14 mouse cellular contexts compared by ENCODE assay signal in genomic region chr9:97638683-97639354, GRCm38 (mm10).
A peak's percentile ranks its signal among the peaks of the same experiment; 100 is the strongest.
DNase-seq lines count a peak whose midpoint lies in the region; ATAC-seq lines count a peak whose summit lies in the region.
"Had no signal": no experiment of that assay in that cellular context is flagged by ENCODE, and none has a peak within 500 bp of the region (broad histone marks: within the 10 kb centered on the region; RNA-seq: fewer than 3 reads in every experiment).

No protein-coding gene starts in this region.

- no peak overlapping the region for H3K4me3 ChIP-seq in forebrain, embryonic 11.5 days (ENCODE audit: low read depth, low read length)
- H3K4me3 ChIP-seq in forebrain, embryonic 10.5 days, result no peak overlapping the region
- H3K4me3 ChIP-seq: gastrocnemius, adult 2 months; heart, embryonic 13.5 days; limb, embryonic 13.5 days had no signal

- no peak overlapping the region for H3K9ac ChIP-seq in forebrain, embryonic 11.5 days (ENCODE audit: low read length)
- H3K9ac ChIP-seq: heart, embryonic 13.5 days; limb, embryonic 13.5 days had no signal

- H3K27me3 ChIP-seq in forebrain, embryonic 11.5 days (ENCODE audit: control insufficient read depth, insufficient read depth, low read length), result no peaks in the 10 kb centered on the region
- no peaks in the 10 kb centered on the region for H3K27me3 ChIP-seq in forebrain, embryonic 10.5 days (ENCODE audit: poor library complexity, severe bottlenecking)
- H3K27me3 ChIP-seq: limb, embryonic 13.5 days had no signal

- no peak for ATAC-seq in forebrain, embryonic 11.5 days (replicated peaks; ENCODE audit: low FRiP score)

- H3K4me2 ChIP-seq in forebrain, embryonic 11.5 days (ENCODE audit: low read depth, low read length, severe bottlenecking), result no peak overlapping the region
- H3K4me2 ChIP-seq: heart, embryonic 13.5 days; limb, embryonic 13.5 days had no signal

- no peaks in the 10 kb centered on the region for H3K36me3 ChIP-seq in forebrain, embryonic 11.5 days (ENCODE audit: control insufficient read depth, insufficient read depth, low read length)
- no peaks in the 10 kb centered on the region for H3K36me3 ChIP-seq in forebrain, embryonic 10.5 days (replicated peaks)
- H3K36me3 ChIP-seq: heart, embryonic 13.5 days; limb, embryonic 13.5 days had no signal

- no peaks in the 10 kb centered on the region for H3K9me3 ChIP-seq in forebrain, embryonic 11.5 days (ENCODE audit: control insufficient read depth, low read length)
- no peaks in the 10 kb centered on the region for H3K9me3 ChIP-seq in forebrain, embryonic 10.5 days
- H3K9me3 ChIP-seq: heart, embryonic 13.5 days; limb, embryonic 13.5 days had no signal

- H3K4me1 ChIP-seq in forebrain, embryonic 11.5 days (replicated peaks; ENCODE audit: control insufficient read depth, insufficient read depth, low read length), result no peaks in the 10 kb centered on the region
- no peaks in the 10 kb centered on the region for H3K4me1 ChIP-seq in forebrain, embryonic 10.5 days
- H3K4me1 ChIP-seq: heart, embryonic 13.5 days; limb, embryonic 13.5 days had no signal

- no peak overlapping the region for H3K27ac ChIP-seq in forebrain, embryonic 11.5 days (ENCODE audit: low read depth, low read length)
- H3K27ac ChIP-seq in forebrain, embryonic 10.5 days, result no peak overlapping the region
- H3K27ac ChIP-seq: gastrocnemius, adult 2 months; heart, embryonic 13.5 days; limb, embryonic 13.5 days had no signal

- DNase-seq in forebrain, embryonic 11.5 days (ENCODE audit: low spot score), result peak; percentile 40
- DNase-seq in forebrain, embryonic 10.5 days (ENCODE audit: extremely low spot score, low spot score), result no peak
- DNase-seq in right cerebral cortex, postnatal 10 days (ENCODE audit: low spot score in 2 of 2), result peak; percentile 41 to 62
- DNase-seq in right cerebral cortex, adult 2 months (ENCODE audit: low spot score in 2 of 2), result no peak
- peak; percentile 86 for DNase-seq in layer of hippocampus, adult 9-11 months
- DNase-seq in adrenal gland, postnatal 4 days (ENCODE audit: low spot score in 2 of 2), result no peak
- no peak for DNase-seq in adrenal gland, adult 18-20 months (ENCODE audit: low spot score in 2 of 2)
- DNase-seq: gastrocnemius, adult 2 months; kidney, adult 11 months; kidney, postnatal 4 days; lung, adult 18-20 months; thymus, adult 18-20 months had no signal

- WGBS in forebrain, embryonic 11.5 days, result 93% methylated on average over 9 of the region's 9 CpGs
- 94% methylated on average over 9 of the region's 9 CpGs for WGBS in forebrain, embryonic 10.5 days

Comparison
In these comparisons a context has a peak if more than half of its experiments do, and no peak if none do; other contexts are left out.
1. DNase-seq: peak in forebrain, embryonic 11.5 days (single experiment), right cerebral cortex, postnatal 10 days (2 of 2) and layer of hippocampus, adult 9-11 months (single experiment); none in forebrain, embryonic 10.5 days (single experiment), right cerebral cortex, adult 2 months (0 of 2), adrenal gland, postnatal 4 days (0 of 2) and adrenal gland, adult 18-20 months (0 of 2).